Mouse (Mus musculus) liver, embryonic 16.5 days (tissue): ENCODE measurements around the gene Ier5. TPM values are rescaled to one million over a fixed set of nuclear protein-coding genes. Genes with fewer than 3 reads are reported as not detected.

Experiments used
- ATAC-seq: fragments of 200-750 bp; cut with Nextera tagmentation; 2 replicates; pipeline ENCODE4 v1.8.0; 2017; ENCODE audit warnings: low read depth, mild to moderate bottlenecking, moderate number of reproducible peaks, moderate library complexity
- H3K27ac ChIP-seq: fragments of 300-500 bp; sonication (generic); 2 replicates; pipeline ENCODE4 v1.5.1; 2014; ENCODE audit warnings: mild to moderate bottlenecking, low read length
- H3K27me3 ChIP-seq: fragments of 300-500 bp; sonication (generic); 2 replicates; pipeline ENCODE4 v1.6.1; 2014; ENCODE audit warnings: low read depth, low read length, mixed read lengths; ENCODE audit not compliant: control insufficient read depth, insufficient read depth
- H3K36me3 ChIP-seq: fragments of 300-500 bp; sonication (generic); 2 replicates; pipeline ENCODE4 v1.6.1; 2014; ENCODE audit warnings: mild to moderate bottlenecking; ENCODE audit not compliant: control insufficient read depth, insufficient read depth
- H3K4me1 ChIP-seq: fragments of 300-500 bp; sonication (generic); 2 replicates; pipeline ENCODE4 v1.6.1; 2014; ENCODE audit warnings: low read depth, low read length, mixed read lengths; ENCODE audit not compliant: control insufficient read depth
- H3K4me2 ChIP-seq: fragments of 300-500 bp; sonication (generic); 2 replicates; pipeline ENCODE4 v1.6.1; 2014; ENCODE audit warnings: low read depth, low read length, mixed read lengths
- H3K4me3 ChIP-seq: fragments of 300-500 bp; sonication (generic); 2 replicates; pipeline ENCODE4 v1.5.1; 2014; ENCODE audit warnings: low read depth, mild to moderate bottlenecking, low read length
- H3K9ac ChIP-seq: fragments of 300-500 bp; sonication (generic); 2 replicates; pipeline ENCODE4 v1.6.1; 2014; ENCODE audit warnings: low read depth, low read length
- H3K9me3 ChIP-seq: fragments of 300-500 bp; sonication (generic); replicated peaks from 2 replicates; pipeline ENCODE4 v1.6.1; 2016; ENCODE audit warnings: low read length; ENCODE audit not compliant: control insufficient read depth
- WGBS: fragments of 180-500 bp; shearing (Covaris S2); extraction: QIAGEN DNeasy Blood & Tissue Kit; methylation state at CpG from one replicate; pipeline ENCODE4 v1.1.7; 2014; ENCODE audit not compliant: insufficient replicate concordance; 5-methylcytosine and 5-hydroxymethylcytosine counted together
- polyA plus RNA-seq: library from polyadenylated mRNA; unstranded; fragments of >200 nt; fragmentation: Nextera tagmentation; extraction: Ambion mirVana; gene quantifications from 2 replicates; pipeline ENCODE4 v1.2.1, GENCODE M21; 2015

Ier5 gene
- polyA plus RNA-seq, 1 experiment from 2014 or later: 1.6 TPM

- no peaks in the 10 kb centered on the region for H3K36me3 ChIP-seq
- H3K4me1 ChIP-seq: no peaks in the 10 kb centered on the region
- no peak overlapping the region for H3K4me3 ChIP-seq
- peak; percentile 72 for ATAC-seq
- H3K27ac ChIP-seq: no peak overlapping the region
- WGBS: 31% methylated on average over 4 of the region's 4 CpGs
- H3K9ac ChIP-seq: no peak overlapping the region
- H3K9me3 ChIP-seq: no peaks in the 10 kb centered on the region
- no peak overlapping the region for H3K4me2 ChIP-seq
- no peaks in the 10 kb centered on the region for H3K27me3 ChIP-seq
Observed at GRCm38 (mm10) chr1:155108412-155108811, 9.0 kb upstream of the Ier5 start.

GRCm38 (mm10) chr1:155107843-155108242 is 8.4 kb upstream of the Ier5 start:
- no peak overlapping the region for H3K4me2 ChIP-seq
- ATAC-seq: no peak

GRCm38 (mm10) chr1:155106310-155106709 is 6.9 kb upstream of the Ier5 start:
- no peaks in the 10 kb centered on the region for H3K4me1 ChIP-seq
- H3K36me3 ChIP-seq: no peaks in the 10 kb centered on the region
- ATAC-seq: no peak

More at GRCm38 (mm10) chr1:155107843-155108242, 8.4 kb upstream of the Ier5 start:
- Histone ChIP-seq H3K9ac (no peak overlapping the region), H3K27ac (no peak overlapping the region), H3K36me3 (no peaks in the 10 kb centered on the region), H3K4me3 (no peak overlapping the region), H3K9me3 (no peaks in the 10 kb centered on the region), H3K27me3 (no peaks in the 10 kb centered on the region), H3K4me1 (no peaks in the 10 kb centered on the region)
- 33% methylated on average over 5 of the region's 5 CpGs for WGBS

GRCm38 (mm10) chr1:155103991-155104390 is 4.6 kb upstream of the Ier5 start:
- 74% methylated on average over 5 of the region's 5 CpGs for WGBS
- ATAC-seq: no peak

More at GRCm38 (mm10) chr1:155106310-155106709, 6.9 kb upstream of the Ier5 start:
- H3K4me3 ChIP-seq: no peak overlapping the region
- no peak overlapping the region for H3K27ac ChIP-seq
- no peak overlapping the region for H3K4me2 ChIP-seq
- H3K27me3 ChIP-seq: no peaks in the 10 kb centered on the region
- H3K9me3 ChIP-seq: no peaks in the 10 kb centered on the region
- WGBS: 50% methylated on average over 1 of the region's 1 CpGs
- H3K9ac ChIP-seq: no peak overlapping the region

GRCm38 (mm10) chr1:155102631-155103030 is 3.2 kb upstream of the Ier5 start:
- Histone ChIP-seq H3K9me3 (no peaks in the 10 kb centered on the region), H3K4me1 (peaks cover 4% of the 10 kb centered on the region; the same call in 1 of the 2 replicates), H3K9ac (no peak overlapping the region), H3K4me3 (no peak overlapping the region), H3K27ac (no peak overlapping the region), H3K27me3 (no peaks in the 10 kb centered on the region), H3K4me2 (no peak overlapping the region), H3K36me3 (no peaks in the 10 kb centered on the region)
- WGBS: 63% methylated on average over 4 of the region's 4 CpGs
- no peak for ATAC-seq

More at GRCm38 (mm10) chr1:155103991-155104390, 4.6 kb upstream of the Ier5 start:
- Histone ChIP-seq H3K9me3 (no peaks in the 10 kb centered on the region), H3K4me1 (peaks cover 4% of the 10 kb centered on the region; the same call in 1 of the 2 replicates), H3K4me2 (no peak overlapping the region), H3K36me3 (no peaks in the 10 kb centered on the region), H3K9ac (no peak overlapping the region), H3K27ac (no peak overlapping the region), H3K27me3 (no peaks in the 10 kb centered on the region), H3K4me3 (no peak overlapping the region)

GRCm38 (mm10) chr1:155098486-155099279 is 753 bp downstream of the Ier5 start:
- H3K4me1 ChIP-seq: peaks cover 5% of the 10 kb centered on the region; the same call in 1 of the 2 replicates
- peak overlapping the region; percentile 94 for H3K27ac ChIP-seq
- no peaks in the 10 kb centered on the region for H3K9me3 ChIP-seq
- peak overlapping the region; percentile 99 for H3K9ac ChIP-seq
- H3K4me2 ChIP-seq: peak overlapping the region; percentile 69
- no peaks in the 10 kb centered on the region for H3K36me3 ChIP-seq
- peak; percentile 48 for ATAC-seq
- WGBS: under 1% methylated on average over 91 of the region's 93 CpGs
- H3K27me3 ChIP-seq: no peaks in the 10 kb centered on the region
- H3K4me3 ChIP-seq: peak overlapping the region; percentile 96

GRCm38 (mm10) chr1:155097931-155098485 is 1.4 kb downstream of the Ier5 start:
- Histone ChIP-seq H3K9me3 (no peaks in the 10 kb centered on the region), H3K27ac (peak overlapping the region; percentile 94), H3K4me1 (peaks cover 5% of the 10 kb centered on the region; the same call in 1 of the 2 replicates), H3K4me2 (peak overlapping the region; percentile 69), H3K9ac (peak overlapping the region; percentile 99), H3K36me3 (no peaks in the 10 kb centered on the region), H3K27me3 (no peaks in the 10 kb centered on the region), H3K4me3 (peak overlapping the region; percentile 96)
- ATAC-seq: peak; percentile 9
- WGBS: under 1% methylated on average over 33 of the region's 33 CpGs

GRCm38 (mm10) chr1:155097354-155097753 is 2.1 kb downstream of the Ier5 start:
- Histone ChIP-seq H3K36me3 (no peaks in the 10 kb centered on the region), H3K27ac (peak overlapping the region; percentile 94), H3K4me2 (peak overlapping the region; percentile 69), H3K4me3 (peak overlapping the region; percentile 96), H3K9ac (peak overlapping the region; percentile 99), H3K4me1 (peaks cover 5% of the 10 kb centered on the region), H3K9me3 (no peaks in the 10 kb centered on the region), H3K27me3 (no peaks in the 10 kb centered on the region)
- WGBS: 7% methylated on average over 6 of the region's 6 CpGs
- peak; percentile 47 for ATAC-seq
